Mouse (Mus musculus) lung, adult 2 months (tissue): ENCODE results near the gene Ms4a4d. TPM values are rescaled to one million over a fixed set of nuclear protein-coding genes. Genes with fewer than 3 reads are reported as not detected.
"Not testable (repeated sequence)": the region's sequence is repeated elsewhere in the genome, so short reads cannot be mapped to it uniquely, and the experiment has no call there.

Source experiments
- DNase-seq: peaks from one replicate; pipeline ENCODE4 v3.0.0; 2022
- H3K4me1 ChIP-seq: fragments of 200-500 bp; 2 replicates; pipeline ENCODE4 v1.6.1; 2011; ENCODE audit warnings: low read length; ENCODE audit not compliant: control insufficient read depth, insufficient read depth
- H3K4me3 ChIP-seq: fragments of 200-500 bp; replicated peaks from 2 replicates; pipeline ENCODE3; 2011; ENCODE audit warnings: low read depth, mild to moderate bottlenecking, control low read depth, low read length; ENCODE audit errors: extremely low read depth
- CTCF ChIP-seq: fragments of 200-500 bp; IDR thresholded peaks from 2 replicates; pipeline ENCODE4 v1.5.1; 2011; ENCODE audit warnings: mild to moderate bottlenecking, low read length, control low read depth; ENCODE audit not compliant: insufficient read depth
- POLR2A ChIP-seq: fragments of 200-500 bp; IDR thresholded peaks from 2 replicates; pipeline ENCODE4 v1.6.1; 2011; ENCODE audit warnings: low read depth, mild to moderate bottlenecking, control low read depth, low read length, borderline replicate concordance; ENCODE audit errors: extremely low read depth
- WGBS: fragments of 180-500 bp; shearing (Covaris S2); methylation state at CpG from one replicate; pipeline ENCODE4 v1.1.7; 2018; 5-methylcytosine and 5-hydroxymethylcytosine counted together
- polyA plus RNA-seq: library from polyadenylated mRNA; depleted of rRNA; stranded (reverse); fragments of >200 nt; gene quantifications from 2 replicates; pipeline ENCODE4 v1.2.3, GENCODE M21; 2012

Ms4a4d gene
- polyA plus RNA-seq, 1 experiment: 31.7 TPM

- no peak within 1 kb of the TSS for H3K4me3 ChIP-seq
- TF ChIP-seq POLR2A (no peak), CTCF (no peak)
- DNase-seq: no peak
- H3K4me1 ChIP-seq: no peaks in the 10 kb centered on the region; the same call in 1 of the 2 replicates
Measured at GRCm38 (mm10) chr19:11516246-11516645, 20.4 kb upstream of the Ms4a4d start, which contains the start of gene Ms4a6b. Ms4a6b (plus strand) TSS chr19:11516512.

GRCm38 (mm10) chr19:11516845-11517244, 19.8 kb upstream of the Ms4a4d start:
- no peak for DNase-seq
- no peak overlapping the region for H3K4me3 ChIP-seq

GRCm38 (mm10) chr19:11517373-11517772, 19.2 kb upstream of the Ms4a4d start:
- WGBS: 15% methylated on average over 1 of the region's 1 CpGs
- H3K4me1 ChIP-seq, H3K4me3 ChIP-seq, DNase-seq: not testable (repeated sequence)

More at GRCm38 (mm10) chr19:11516845-11517244, 19.8 kb upstream of the Ms4a4d start:
- TF ChIP-seq CTCF (no peak), POLR2A (no peak)
- 54% methylated on average over 4 of the region's 4 CpGs for WGBS
- H3K4me1 ChIP-seq: no peaks in the 10 kb centered on the region; the same call in 1 of the 2 replicates

GRCm38 (mm10) chr19:11518356-11518755, 18.2 kb upstream of the Ms4a4d start:
- not testable (repeated sequence) for H3K4me3 ChIP-seq, H3K4me1 ChIP-seq, DNase-seq
- 60% methylated on average over 2 of the region's 2 CpGs for WGBS

- DNase-seq: no peak
- Histone ChIP-seq H3K4me1 (no peaks in the 10 kb centered on the region; the same call in 1 of the 2 replicates), H3K4me3 (no peak overlapping the region)
- WGBS: 81% methylated on average over 3 of the region's 3 CpGs
- TF ChIP-seq CTCF (no peak), POLR2A (no peak)
Measured at GRCm38 (mm10) chr19:11520146-11520545, 16.5 kb upstream of the Ms4a4d start.

GRCm38 (mm10) chr19:11533421-11533820, 3.2 kb upstream of the Ms4a4d start:
- WGBS: 87% methylated on average over 1 of the region's 1 CpGs
- TF ChIP-seq POLR2A (no peak), CTCF (no peak)
- no peak overlapping the region for H3K4me3 ChIP-seq
- no peak for DNase-seq
- no peaks in the 10 kb centered on the region for H3K4me1 ChIP-seq

- WGBS: 32% methylated on average over 2 of the region's 2 CpGs
- Histone ChIP-seq H3K4me1 (no peaks in the 10 kb centered on the region), H3K4me3 (no peak overlapping the region)
- TF ChIP-seq CTCF (no peak), POLR2A (no peak)
- DNase-seq: no peak
Measured at GRCm38 (mm10) chr19:11533888-11534445, 2.6 kb upstream of the Ms4a4d start.

- no peak for DNase-seq
- H3K4me3 ChIP-seq: peak overlapping the region; percentile 29
Measured at GRCm38 (mm10) chr19:11537336-11537735, 735 bp downstream of the Ms4a4d start.

GRCm38 (mm10) chr19:11540166-11540821, 3.7 kb downstream of the Ms4a4d start:
- H3K4me1 ChIP-seq, DNase-seq, H3K4me3 ChIP-seq: not testable (repeated sequence)
- WGBS: 71% methylated on average over 1 of the region's 1 CpGs

More at GRCm38 (mm10) chr19:11537336-11537735, 735 bp downstream of the Ms4a4d start:
- WGBS: 25% methylated on average over 1 of the region's 2 CpGs
- H3K4me1 ChIP-seq: no peaks in the 10 kb centered on the region
- TF ChIP-seq POLR2A: no peak
- no peak for TF ChIP-seq CTCF

GRCm38 (mm10) chr19:11544383-11544782, 7.8 kb downstream of the Ms4a4d start:
- WGBS: 70% methylated on average over 2 of the region's 2 CpGs
- not testable (repeated sequence) for H3K4me3 ChIP-seq, DNase-seq, H3K4me1 ChIP-seq

- Histone ChIP-seq H3K4me3 (no peak overlapping the region), H3K4me1 (no peaks in the 10 kb centered on the region)
- no peak for TF ChIP-seq CTCF
- no peak for TF ChIP-seq POLR2A
- DNase-seq: no peak
Measured at GRCm38 (mm10) chr19:11547911-11548310, 11.3 kb downstream of the Ms4a4d start.

- Histone ChIP-seq H3K4me3 (no peak overlapping the region), H3K4me1 (no peaks in the 10 kb centered on the region)
- WGBS: 80% methylated on average over 5 of the region's 5 CpGs
- TF ChIP-seq POLR2A (no peak), CTCF (no peak)
- no peak for DNase-seq
Measured at GRCm38 (mm10) chr19:11554726-11555125, 18.1 kb downstream of the Ms4a4d start.

- not testable (repeated sequence) for DNase-seq, H3K4me3 ChIP-seq, H3K4me1 ChIP-seq
Measured at GRCm38 (mm10) chr19:11559560-11559959, 23.0 kb downstream of the Ms4a4d start.
